Mouse (Mus musculus) heart, adult 11 months (tissue): ENCODE results near the gene Cd300lg.

Source experiments
- DNase-seq: peaks from one replicate; pipeline ENCODE4 v3.0.0; 2022

Cd300lg gene

GRCm38 (mm10) chr11:102102485-102103258 lies 61.4 kb downstream of the Cd300lg start:
- DNase-seq: no peak
